Mouse (Mus musculus): ENCODE results near the gene Arhgef10l.

Arhgef10l gene

DNA sequence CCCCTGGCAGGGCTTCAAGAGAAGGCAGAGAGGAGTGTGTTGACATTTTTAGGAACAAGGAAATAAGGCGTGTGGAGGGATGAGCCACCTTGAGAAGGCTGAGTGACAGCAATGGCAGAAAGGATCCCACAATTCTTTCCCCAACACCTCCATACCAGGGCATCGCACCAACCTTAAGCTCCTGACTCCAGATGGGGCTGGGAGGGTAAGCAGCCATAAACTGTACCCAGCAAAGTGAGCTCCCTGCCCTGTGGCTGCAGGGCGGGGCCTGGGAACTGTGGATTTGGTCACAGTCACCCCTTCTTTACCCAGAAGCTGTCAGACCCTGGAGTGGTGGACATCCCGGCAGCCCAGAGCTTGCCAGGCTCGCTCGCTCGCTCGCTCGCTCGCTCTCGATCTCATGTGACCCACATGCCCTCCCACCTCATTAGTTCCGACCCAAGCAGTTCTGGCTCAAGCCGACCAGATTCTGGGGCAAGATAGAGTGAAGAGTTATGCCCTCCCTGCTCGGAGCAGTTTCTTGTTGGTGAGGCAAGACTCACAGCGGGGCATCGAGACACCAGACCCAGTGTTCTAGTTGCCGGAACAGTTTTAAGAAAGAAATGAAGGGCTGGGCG is 4.3 kb downstream of the Arhgef10l start:
- DNase-seq (ENCODE audit: low read depth), result no peak

GRCm38 (mm10) chr4:140657681-140658575 is 7.9 kb downstream of the Arhgef10l start:
- DNase-seq (ENCODE audit: low read depth), result no peak

GRCm38 (mm10) chr4:140656529-140656928 is 9.3 kb downstream of the Arhgef10l start:
- no peak for DNase-seq (ENCODE audit: low read depth)

- no peak for DNase-seq (ENCODE audit: low read depth)
Observed at GRCm38 (mm10) chr4:140654798-140655197, 11.0 kb downstream of the Arhgef10l start.

GRCm38 (mm10) chr4:140653835-140654583 is 11.8 kb downstream of the Arhgef10l start:
- DNase-seq (ENCODE audit: low read depth), result no peak

DNA sequence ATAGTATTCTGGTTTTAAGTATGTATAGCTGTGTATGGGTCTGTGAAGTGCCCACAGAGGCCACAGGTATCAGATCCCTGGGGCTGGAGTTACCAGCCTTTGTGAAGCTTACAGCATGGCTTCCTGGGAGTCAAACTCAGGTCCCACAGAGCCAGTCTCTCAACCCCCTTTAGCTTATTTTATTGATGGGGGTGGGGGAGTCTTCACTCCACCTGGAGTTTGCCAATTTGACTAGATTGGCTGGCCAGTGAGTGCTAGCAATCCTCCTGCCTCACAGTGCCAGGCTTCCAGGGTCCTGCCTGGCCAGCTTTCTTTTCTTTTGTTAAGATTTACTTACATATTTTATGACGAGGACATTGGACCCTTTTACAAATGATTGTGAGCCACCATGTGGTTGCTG is 16.1 kb downstream of the Arhgef10l start:
- no peak for DNase-seq (ENCODE audit: low read depth)

- no peak for DNase-seq (ENCODE audit: low read depth)
Observed at GRCm38 (mm10) chr4:140649207-140649591, 16.6 kb downstream of the Arhgef10l start.

GRCm38 (mm10) chr4:140648443-140649206 is 17.2 kb downstream of the Arhgef10l start:
- no peak for DNase-seq (ENCODE audit: low read depth)

DNA sequence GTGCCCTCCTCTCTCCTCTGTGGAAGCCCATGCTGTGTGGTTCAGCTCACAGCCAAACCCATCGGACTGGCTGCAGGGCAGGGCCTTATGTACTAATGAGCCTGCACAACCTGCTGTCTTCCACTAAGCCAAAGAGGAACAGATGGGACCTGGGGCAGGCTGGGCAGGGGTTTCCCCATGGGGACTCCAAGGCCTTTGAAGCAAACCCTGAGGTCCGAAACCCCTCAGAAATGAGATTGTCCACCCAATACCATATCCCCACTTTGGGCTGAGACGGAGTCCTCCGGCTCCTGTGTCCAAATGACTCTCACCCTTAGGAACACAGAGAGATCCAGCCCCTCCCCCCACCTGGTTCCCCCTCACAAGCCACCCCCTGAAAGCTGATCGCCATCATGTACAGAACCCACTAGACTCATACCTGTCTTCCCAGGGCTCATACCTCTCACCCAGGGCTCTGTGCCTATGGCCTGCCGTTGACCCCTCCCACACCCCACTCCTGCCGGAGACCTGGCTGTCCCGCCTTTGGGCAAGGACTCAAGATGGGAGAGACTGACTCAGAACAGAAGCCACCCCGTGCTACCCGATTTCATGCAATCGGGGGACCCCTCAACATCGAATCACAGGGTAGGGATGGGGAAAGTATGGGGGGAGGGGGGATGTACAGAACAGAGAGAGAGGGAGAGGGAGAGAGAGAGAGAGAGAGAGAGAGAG is 17.9 kb downstream of the Arhgef10l start:
- no peak for DNase-seq (ENCODE audit: low read depth)

DNA sequence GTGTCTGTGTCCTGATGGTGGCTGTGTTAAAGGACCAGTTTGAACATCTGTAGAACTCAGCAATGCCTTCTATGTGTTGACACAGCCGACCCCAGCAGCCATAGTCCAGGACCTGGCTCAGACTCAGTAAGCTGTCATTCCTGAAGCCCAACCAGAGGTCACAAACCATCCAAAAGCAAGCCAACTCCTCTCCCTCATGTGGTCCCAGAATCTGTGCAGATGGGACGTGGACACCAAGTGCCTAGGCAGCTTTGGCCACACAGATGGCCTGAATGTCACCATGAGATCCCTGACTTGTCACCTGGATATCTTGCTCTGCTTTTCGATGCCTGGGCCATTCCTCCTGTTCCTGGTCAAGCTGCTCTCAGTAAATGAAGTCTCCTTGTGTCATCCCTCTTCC is 20.2 kb downstream of the Arhgef10l start:
- no peak for DNase-seq (ENCODE audit: low read depth)

DNA sequence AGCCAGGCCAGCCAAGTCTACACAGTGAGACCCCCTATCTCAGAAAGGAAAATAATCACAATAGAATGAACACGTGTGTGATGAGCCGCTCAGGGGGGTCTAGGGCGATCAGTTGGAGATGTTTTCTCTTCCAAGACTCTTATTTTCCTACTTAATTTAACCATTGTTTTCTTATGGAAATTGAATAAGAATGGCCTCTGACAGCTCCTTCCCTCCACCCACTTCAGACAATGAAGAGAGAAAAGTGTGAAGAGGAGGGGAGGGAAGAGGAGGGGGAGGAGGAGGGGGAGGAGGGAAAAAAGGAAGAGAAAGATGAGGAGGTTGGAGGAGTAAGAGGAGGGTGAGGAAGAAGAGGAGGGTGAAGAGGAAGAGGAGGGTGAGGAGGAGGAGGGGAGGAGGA is 21.1 kb downstream of the Arhgef10l start:
- no peak for DNase-seq (ENCODE audit: low read depth)

- DNase-seq (ENCODE audit: low read depth), result no peak
Observed at GRCm38 (mm10) chr4:140644276-140644675, 21.5 kb downstream of the Arhgef10l start.

DNA sequence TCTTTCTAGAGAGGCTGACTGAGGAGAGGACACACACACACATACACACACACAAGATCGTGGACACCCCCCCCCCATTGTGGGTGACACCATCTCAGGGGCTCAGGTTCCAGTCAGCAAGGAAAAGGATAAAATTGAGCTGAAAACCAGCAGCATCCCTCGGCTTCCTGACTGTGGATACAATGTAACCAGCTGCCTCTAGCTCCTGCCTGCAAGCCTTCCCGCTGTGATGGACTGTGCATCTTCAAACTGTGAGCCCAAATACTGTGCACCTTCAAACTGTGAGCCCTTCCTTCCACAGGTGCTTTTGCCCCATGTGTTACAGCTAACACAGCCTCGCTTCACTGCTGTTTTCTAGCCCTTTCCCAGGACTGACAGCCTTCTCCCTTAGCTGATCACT is 23.4 kb downstream of the Arhgef10l start:
- no peak for DNase-seq (ENCODE audit: low read depth)

DNA sequence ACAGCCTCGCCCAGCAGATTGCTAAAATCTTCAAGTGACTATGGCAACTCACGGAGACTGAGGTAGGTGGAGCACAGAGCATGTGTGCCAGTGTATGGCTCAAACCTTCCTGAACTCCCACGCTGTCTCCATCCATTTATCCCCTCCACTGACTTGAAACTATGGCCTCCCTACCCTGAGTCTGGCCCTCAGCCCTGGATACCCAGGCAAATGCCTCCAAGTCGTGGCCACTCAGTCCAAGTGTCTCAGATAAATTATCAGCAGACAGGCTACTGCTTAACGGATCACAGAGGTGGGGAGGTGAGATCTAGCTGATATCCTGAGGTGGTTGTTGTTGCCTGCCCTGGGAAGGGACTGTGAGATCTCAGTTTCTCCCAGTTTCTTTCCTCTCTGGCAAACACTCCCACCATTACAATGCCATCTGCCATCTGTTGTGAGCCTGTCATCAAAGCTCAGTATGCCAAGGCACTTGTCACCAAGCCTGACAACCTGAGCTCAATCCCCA is 24.3 kb downstream of the Arhgef10l start:
- DNase-seq (ENCODE audit: low read depth), result no peak

- no peak for DNase-seq (ENCODE audit: low read depth)
Observed at GRCm38 (mm10) chr4:140640668-140641067, 25.1 kb downstream of the Arhgef10l start.

GRCm38 (mm10) chr4:140640242-140640523 is 25.6 kb downstream of the Arhgef10l start:
- no peak for DNase-seq (ENCODE audit: low read depth)

- no peak for DNase-seq (ENCODE audit: low read depth)
Observed at GRCm38 (mm10) chr4:140639431-140640241, 26.2 kb downstream of the Arhgef10l start.

DNA sequence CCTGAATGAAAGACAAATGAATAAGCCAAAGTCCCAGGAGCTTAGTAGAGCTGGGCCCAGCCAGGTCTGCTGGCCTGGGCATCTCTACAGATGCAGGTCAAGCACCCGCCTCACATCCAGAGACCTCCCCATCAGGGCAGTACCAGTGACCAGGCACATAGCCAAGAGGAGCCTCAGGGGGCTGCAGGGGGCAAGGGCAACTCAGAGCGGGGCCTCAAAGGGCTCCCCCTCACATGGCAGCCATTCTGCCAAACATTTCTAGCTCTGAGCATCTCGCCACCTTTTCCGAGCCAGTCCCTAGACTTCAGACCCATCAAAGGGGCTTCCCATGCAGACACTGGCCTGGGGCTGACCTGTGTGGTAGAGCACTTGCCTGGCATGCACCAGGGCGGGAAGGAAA is 27.2 kb downstream of the Arhgef10l start:
- no peak for DNase-seq (ENCODE audit: low read depth)

DNA sequence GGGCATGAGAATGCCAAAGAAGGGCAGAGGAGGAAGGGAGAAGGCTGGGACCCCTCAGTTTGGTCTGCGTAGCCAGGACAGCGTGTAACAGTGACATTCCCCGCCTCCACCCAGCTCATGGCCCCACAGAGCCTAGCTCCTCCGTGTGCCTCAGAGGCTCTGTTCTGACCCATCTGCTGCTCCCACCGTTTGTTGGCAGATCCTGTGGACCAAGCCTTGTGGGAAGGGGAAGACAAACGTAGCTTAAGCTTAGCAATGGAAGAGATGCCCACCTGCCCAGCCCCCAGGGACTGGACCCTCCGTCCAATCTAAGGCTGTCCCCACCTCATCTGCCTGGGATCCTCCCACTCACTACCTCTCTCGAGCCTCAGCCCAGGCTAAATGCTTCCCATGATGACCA is 28.5 kb downstream of the Arhgef10l start:
- no peak for DNase-seq (ENCODE audit: low read depth)

DNA sequence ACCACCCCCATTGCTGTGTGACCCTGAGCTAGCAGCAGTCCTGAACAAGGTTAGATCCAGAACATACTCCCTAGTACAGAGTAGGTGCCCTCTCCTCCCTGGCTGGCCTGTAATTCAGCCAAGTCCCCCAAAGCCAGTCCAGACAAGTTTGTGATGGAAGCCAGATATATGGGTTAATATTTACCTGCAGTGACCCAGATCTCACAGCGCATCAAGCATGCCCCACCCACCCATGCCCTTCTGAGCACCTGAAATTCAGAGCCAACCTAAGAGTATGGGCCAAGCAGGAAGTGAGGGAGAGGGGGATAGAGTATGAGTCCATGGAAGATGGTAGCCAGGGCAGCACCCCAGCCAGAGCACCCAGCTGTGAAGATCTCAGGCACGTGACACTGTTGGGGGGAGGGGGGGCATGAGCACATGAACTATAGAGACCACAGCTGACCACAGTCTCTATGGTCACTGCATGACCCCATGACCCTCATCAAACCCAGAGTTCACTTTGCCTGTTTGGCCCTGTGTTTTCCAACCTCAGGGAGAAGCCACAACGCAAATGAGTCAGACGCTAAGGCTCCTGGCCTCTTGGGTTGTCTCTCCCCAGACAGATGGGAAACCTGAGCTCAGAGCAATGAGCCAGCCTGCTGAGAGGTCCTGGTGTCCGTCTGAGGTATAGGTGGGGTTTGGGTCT is 29.4 kb downstream of the Arhgef10l start:
- no peak for DNase-seq (ENCODE audit: low read depth)

All from naive thymus-derived CD4-positive, alpha-beta T cell, adult 2 months (primary cell).